Mouse (Mus musculus) heart, embryonic 15.5 days (tissue): ENCODE measurements around the gene Fyco1. TPM values are rescaled to one million over a fixed set of nuclear protein-coding genes. Genes with fewer than 3 reads are reported as not detected.
"Not testable (repeated sequence)": the region's sequence is repeated elsewhere in the genome, so short reads cannot be mapped to it uniquely, and the experiment has no call there.

Source experiments
- ATAC-seq: fragments of 200-750 bp; cut with Nextera tagmentation; replicated peaks from 2 replicates; pipeline ENCODE4 v1.8.0; 2017; ENCODE audit warnings: low read depth, moderate TSS enrichment; ENCODE audit not compliant: insufficient number of reproducible peaks, insufficient read depth, low FRiP score
- H3K27ac ChIP-seq: fragments of 300-500 bp; sonication (generic); 2 replicates; pipeline ENCODE4 v1.5.1; 2015; ENCODE audit warnings: mild to moderate bottlenecking, inconsistent platforms
- H3K27me3 ChIP-seq: fragments of 300-500 bp; sonication (generic); 2 replicates; pipeline ENCODE4 v1.6.1; 2015; ENCODE audit warnings: inconsistent platforms
- H3K36me3 ChIP-seq: fragments of 300-500 bp; sonication (generic); 2 replicates; pipeline ENCODE4 v1.6.1; 2015; ENCODE audit warnings: mild to moderate bottlenecking, inconsistent platforms
- H3K4me1 ChIP-seq: fragments of 300-500 bp; sonication (generic); replicated peaks from 2 replicates; pipeline ENCODE4 v1.6.1; 2015; ENCODE audit warnings: inconsistent platforms
- H3K4me2 ChIP-seq: fragments of 300-500 bp; sonication (generic); 2 replicates; pipeline ENCODE4 v1.6.1; 2015; ENCODE audit warnings: inconsistent platforms, mild to moderate bottlenecking, moderate library complexity
- H3K4me3 ChIP-seq: fragments of 300-500 bp; sonication (generic); 2 replicates; pipeline ENCODE4 v1.5.1; 2015; ENCODE audit warnings: mild to moderate bottlenecking, inconsistent platforms
- H3K9ac ChIP-seq: fragments of 300-500 bp; sonication (generic); 2 replicates; pipeline ENCODE4 v1.6.1; 2015; ENCODE audit warnings: mild to moderate bottlenecking, inconsistent platforms
- H3K9me3 ChIP-seq: fragments of 300-500 bp; sonication (generic); replicated peaks from 2 replicates; pipeline ENCODE4 v1.6.1; 2016; ENCODE audit warnings: inconsistent platforms
- WGBS: fragments of 180-500 bp; shearing (Covaris S2); methylation state at CpG from one replicate; pipeline ENCODE4 v1.1.7; 2015; ENCODE audit warnings: mixed read lengths; 5-methylcytosine and 5-hydroxymethylcytosine counted together
- polyA plus RNA-seq: library from polyadenylated mRNA; unstranded; fragments of >200 nt; fragmentation: Nextera tagmentation; extraction: Ambion mirVana; gene quantifications from 2 replicates; pipeline ENCODE4 v1.2.1, GENCODE M21; 2015

Fyco1 gene
- polyA plus RNA-seq, 1 experiment from 2014 or later = 33.4 TPM

- no peaks in the 10 kb centered on the region for H3K4me1 ChIP-seq
- no peak for ATAC-seq
- H3K9me3 ChIP-seq = no peaks in the 10 kb centered on the region
- no peak overlapping the region for H3K27ac ChIP-seq
- H3K4me2 ChIP-seq = no peak overlapping the region
- no peaks in the 10 kb centered on the region for H3K36me3 ChIP-seq
- no peaks in the 10 kb centered on the region for H3K27me3 ChIP-seq
- WGBS = 77% methylated on average over 1 of the region's 1 CpGs
- H3K4me3 ChIP-seq = no peak overlapping the region
- H3K9ac ChIP-seq = no peak overlapping the region
These were observed 83.3 kb downstream of the Fyco1 start for GRCm38 (mm10) chr9:123768443-123768842.

- ATAC-seq = no peak
- 60% methylated on average over 3 of the region's 3 CpGs for WGBS
- H3K4me3 ChIP-seq = no peak overlapping the region
These were observed 84.7 kb downstream of the Fyco1 start for GRCm38 (mm10) chr9:123766996-123767395.

GRCm38 (mm10) chr9:123763771-123764170, 87.9 kb downstream of the Fyco1 start:
- no peaks in the 10 kb centered on the region for H3K36me3 ChIP-seq
- H3K4me1 ChIP-seq = no peaks in the 10 kb centered on the region
- H3K4me2 ChIP-seq = no peak overlapping the region
- H3K27ac ChIP-seq = no peak overlapping the region
- no peaks in the 10 kb centered on the region for H3K27me3 ChIP-seq
- whole genome bisulfite sequencing = 64% methylated on average over 3 of the region's 3 CpGs
- H3K4me3 ChIP-seq = no peak overlapping the region
- no peaks in the 10 kb centered on the region for H3K9me3 ChIP-seq
- H3K9ac ChIP-seq = no peak overlapping the region
- no peak for ATAC-seq

More at GRCm38 (mm10) chr9:123766996-123767395, 84.7 kb downstream of the Fyco1 start:
- Histone ChIP-seq H3K27me3 (no peaks in the 10 kb centered on the region), H3K27ac (no peak overlapping the region), H3K9me3 (no peaks in the 10 kb centered on the region), H3K4me1 (no peaks in the 10 kb centered on the region), H3K4me2 (no peak overlapping the region), H3K9ac (no peak overlapping the region), H3K36me3 (no peaks in the 10 kb centered on the region)

- H3K27ac ChIP-seq = no peak overlapping the region
- ATAC-seq = no peak
These were observed 88.8 kb downstream of the Fyco1 start for GRCm38 (mm10) chr9:123762886-123763285.

GRCm38 (mm10) chr9:123760806-123761205, 90.9 kb downstream of the Fyco1 start:
- no peak overlapping the region for H3K9ac ChIP-seq
- no peaks in the 10 kb centered on the region for H3K36me3 ChIP-seq
- H3K27me3 ChIP-seq = no peaks in the 10 kb centered on the region
- H3K9me3 ChIP-seq = no peaks in the 10 kb centered on the region
- no peak for ATAC-seq
- no peak overlapping the region for H3K27ac ChIP-seq
- no peaks in the 10 kb centered on the region for H3K4me1 ChIP-seq
- H3K4me3 ChIP-seq = no peak overlapping the region
- H3K4me2 ChIP-seq = no peak overlapping the region
- 75% methylated on average over 3 of the region's 3 CpGs for WGBS

More at GRCm38 (mm10) chr9:123762886-123763285, 88.8 kb downstream of the Fyco1 start:
- H3K9me3 ChIP-seq = no peaks in the 10 kb centered on the region
- H3K36me3 ChIP-seq = no peaks in the 10 kb centered on the region
- no peaks in the 10 kb centered on the region for H3K4me1 ChIP-seq
- H3K4me2 ChIP-seq = no peak overlapping the region
- H3K4me3 ChIP-seq = no peak overlapping the region
- H3K27me3 ChIP-seq = no peaks in the 10 kb centered on the region
- WGBS = 82% methylated on average over 4 of the region's 4 CpGs
- no peak overlapping the region for H3K9ac ChIP-seq

- Histone ChIP-seq H3K27ac (no peak overlapping the region), H3K4me3 (no peak overlapping the region), H3K36me3 (no peaks in the 10 kb centered on the region), H3K9ac (no peak overlapping the region), H3K27me3 (no peaks in the 10 kb centered on the region), H3K4me1 (no peaks in the 10 kb centered on the region), H3K9me3 (no peaks in the 10 kb centered on the region), H3K4me2 (no peak overlapping the region)
- WGBS = 65% methylated on average over 4 of the region's 4 CpGs
- ATAC-seq = no peak
These were observed 93.1 kb downstream of the Fyco1 start for GRCm38 (mm10) chr9:123758645-123759044.

GRCm38 (mm10) chr9:123758156-123758555, 93.5 kb downstream of the Fyco1 start:
- no peak overlapping the region for H3K9ac ChIP-seq
- WGBS = 75% methylated on average over 1 of the region's 1 CpGs
- no peaks in the 10 kb centered on the region for H3K9me3 ChIP-seq
- no peaks in the 10 kb centered on the region for H3K27me3 ChIP-seq
- H3K27ac ChIP-seq = no peak overlapping the region
- no peak overlapping the region for H3K4me2 ChIP-seq
- no peak overlapping the region for H3K4me3 ChIP-seq
- no peak for ATAC-seq
- H3K4me1 ChIP-seq = no peaks in the 10 kb centered on the region
- H3K36me3 ChIP-seq = no peaks in the 10 kb centered on the region

GRCm38 (mm10) chr9:123757326-123757725, 94.4 kb downstream of the Fyco1 start:
- Histone ChIP-seq H3K27me3 (no peaks in the 10 kb centered on the region), H3K4me1 (no peaks in the 10 kb centered on the region), H3K4me3 (no peak overlapping the region), H3K9ac (no peak overlapping the region), H3K9me3 (no peaks in the 10 kb centered on the region), H3K27ac (no peak overlapping the region), H3K4me2 (no peak overlapping the region), H3K36me3 (no peaks in the 10 kb centered on the region)
- WGBS = 57% methylated on average over 2 of the region's 2 CpGs
- no peak for ATAC-seq

GRCm38 (mm10) chr9:123756752-123757151, 94.9 kb downstream of the Fyco1 start:
- H3K27me3 ChIP-seq = no peaks in the 10 kb centered on the region
- WGBS = 59% methylated on average over 3 of the region's 3 CpGs
- H3K9me3 ChIP-seq = no peaks in the 10 kb centered on the region
- no peak overlapping the region for H3K4me2 ChIP-seq
- H3K9ac ChIP-seq = no peak overlapping the region
- H3K36me3 ChIP-seq = no peaks in the 10 kb centered on the region
- ATAC-seq = no peak
- no peak overlapping the region for H3K27ac ChIP-seq
- H3K4me3 ChIP-seq = no peak overlapping the region
- H3K4me1 ChIP-seq = no peaks in the 10 kb centered on the region

GRCm38 (mm10) chr9:123754333-123754732, 97.4 kb downstream of the Fyco1 start:
- Histone ChIP-seq H3K4me2 (no peak overlapping the region), H3K9me3 (no peaks in the 10 kb centered on the region), H3K9ac (no peak overlapping the region), H3K4me3 (no peak overlapping the region), H3K27ac (no peak overlapping the region), H3K4me1 (no peaks in the 10 kb centered on the region), H3K36me3 (no peaks in the 10 kb centered on the region), H3K27me3 (no peaks in the 10 kb centered on the region)
- WGBS = 67% methylated on average over 4 of the region's 4 CpGs
- no peak for ATAC-seq

- H3K36me3 ChIP-seq, H3K4me1 ChIP-seq, H3K27me3 ChIP-seq, ATAC-seq, H3K9me3 ChIP-seq, H3K9ac ChIP-seq, H3K27ac ChIP-seq, H3K4me3 ChIP-seq, H3K4me2 ChIP-seq: not testable (repeated sequence)
- 87% methylated on average over 7 of the region's 8 CpGs for WGBS
These were observed 102.0 kb downstream of the Fyco1 start for GRCm38 (mm10) chr9:123749687-123750086.

- ATAC-seq = no peak
- H3K4me2 ChIP-seq = no peak overlapping the region
- H3K36me3 ChIP-seq = no peaks in the 10 kb centered on the region
- no peak overlapping the region for H3K4me3 ChIP-seq
- no peaks in the 10 kb centered on the region for H3K4me1 ChIP-seq
- H3K9ac ChIP-seq = no peak overlapping the region
- H3K27me3 ChIP-seq = no peaks in the 10 kb centered on the region
- 72% methylated on average over 4 of the region's 4 CpGs for WGBS
- no peak overlapping the region for H3K27ac ChIP-seq
- no peaks in the 10 kb centered on the region for H3K9me3 ChIP-seq
These were observed 110.9 kb downstream of the Fyco1 start for GRCm38 (mm10) chr9:123740799-123741198.
